Mouse (Mus musculus): Measurements from ENCODE around the gene Ankrd13d.

- TF ChIP-seq POLR2A (IDR thresholded peaks at IDR 0.05; ENCODE audit: low read depth, low read length) = peak; percentile 60
- peak in 1 of 2 experiments; percentile 5; a peak in 1 of 4 replicates for TF ChIP-seq CTCF (conservative IDR thresholded peaks at IDR 0.05 in 1 of 2, IDR thresholded peaks at IDR 0.05 in 1 of 2; ENCODE audit: low read depth in 2 of 2, low read length in 2 of 2)
- no peak for TF ChIP-seq NRF1 (IDR thresholded peaks at IDR 0.05; ENCODE audit: low read depth, low read length)
- peak; percentile 90 for TF ChIP-seq IRF4 (IDR thresholded peaks at IDR 0.05; ENCODE audit: low read depth, low read length)
- TF ChIP-seq RCOR1 (conservative IDR thresholded peaks at IDR 0.05; ENCODE audit: low read depth, low read length) = no peak; the same call in 1 of the 2 replicates
- TF ChIP-seq UBTF (IDR thresholded peaks at IDR 0.05; ENCODE audit: low read depth, low read length) = peak; percentile 49
- no peak for TF ChIP-seq ZNF384 (IDR thresholded peaks at IDR 0.05; ENCODE audit: low read depth, low read length)
- peak; percentile 45 for TF ChIP-seq NELFE (IDR thresholded peaks at IDR 0.05; ENCODE audit: low read depth, low read length)
- TF ChIP-seq USF1 (IDR thresholded peaks at IDR 0.05; ENCODE audit: low read depth, low read length) = no peak
Observed at GRCm38 (mm10) chr19:4304871-4305321, 22.0 kb upstream of the Ankrd13d start.
